Mouse (Mus musculus) liver, embryonic 14.5 days (tissue): ENCODE data around the gene Golga4.

ENCODE experiments used
- CTCF ChIP-seq: IDR thresholded peaks from 2 replicates; pipeline ENCODE4 v1.5.1; 2016; ENCODE audit warnings: antibody characterized with exemption, low read depth, control low read depth
- EP300 ChIP-seq: IDR thresholded peaks from 2 replicates; pipeline ENCODE4 v1.6.1; 2016; ENCODE audit warnings: antibody characterized with exemption, low read depth

DNA sequence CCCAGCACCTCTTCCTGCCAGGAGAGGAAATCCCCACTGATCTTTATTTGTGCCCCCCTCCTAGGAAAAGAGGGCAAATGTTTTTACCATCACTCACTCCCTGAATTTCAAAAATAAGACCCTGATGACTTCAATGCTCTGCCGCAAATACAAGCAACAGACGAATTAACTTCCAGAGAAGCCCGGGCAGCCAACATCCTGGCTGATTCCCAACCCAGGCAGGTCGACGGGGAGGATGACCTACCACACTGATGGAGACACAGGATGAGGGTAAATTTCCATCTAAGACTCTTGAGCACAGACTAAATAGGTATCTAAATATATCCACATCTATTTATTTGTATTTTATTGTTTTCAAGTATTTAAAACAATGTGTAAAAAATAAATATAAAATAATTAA lies 48.0 kb upstream of the Golga4 start:
- TF ChIP-seq EP300 (no peak), CTCF (no peak)
